Mouse (Mus musculus) E14TG2a.4 (cell line): ENCODE results near the gene Kpna1.

Experiments used
- CTCF ChIP-seq: conservative IDR thresholded peaks from 2 replicates; pipeline ENCODE4 v1.5.1; 2014; ENCODE audit warnings: low read length
- POU5F1 ChIP-seq: IDR thresholded peaks from 2 replicates; pipeline ENCODE4 v1.6.1; 2014; ENCODE audit warnings: low read length, borderline replicate concordance

DNA sequence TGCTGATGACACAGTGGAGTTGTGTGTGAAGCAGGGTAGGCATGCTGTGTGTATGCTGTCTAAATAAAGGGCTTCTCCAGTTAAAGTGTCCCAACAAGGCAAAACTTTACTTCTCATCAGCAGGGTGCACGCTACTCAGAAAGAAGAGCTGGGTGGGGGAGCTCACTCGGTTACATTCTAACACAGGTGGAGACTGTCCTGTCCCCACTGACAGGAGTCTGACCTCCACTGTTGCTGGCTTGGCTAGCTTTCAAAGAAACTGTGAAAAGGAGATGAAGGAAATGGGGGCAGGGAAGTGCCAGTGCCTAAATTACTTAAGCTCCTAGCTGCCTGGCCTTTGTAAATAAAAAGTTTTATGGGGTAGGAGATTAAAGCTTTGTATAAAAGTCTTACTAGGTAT is 10.4 kb upstream of the Kpna1 start:
- TF ChIP-seq CTCF, result no peak
- TF ChIP-seq POU5F1, result no peak
